In the genomic region with DNA sequence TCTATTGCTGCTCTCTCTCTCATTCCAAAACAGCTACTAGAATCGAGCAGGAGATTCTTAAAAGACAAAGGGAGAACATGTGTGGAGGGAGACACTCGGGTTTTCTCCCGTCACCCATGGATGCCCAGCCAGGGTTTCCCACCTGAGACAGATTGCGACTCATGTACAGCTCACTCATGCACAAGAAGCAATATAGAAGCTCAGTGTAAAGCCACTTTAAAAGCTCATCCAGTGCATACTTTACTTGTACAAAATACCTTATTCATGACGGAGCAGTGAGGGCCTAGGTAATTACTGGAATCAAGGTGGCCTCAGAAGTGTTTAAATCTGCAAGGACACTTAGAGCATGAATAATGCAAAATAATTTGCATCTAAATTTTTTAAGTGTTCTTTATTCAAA, we compare ENCODE assay signal across 14 mouse cellular contexts. TPM values are rescaled to one million over a fixed set of nuclear protein-coding genes. Genes with fewer than 3 reads are reported as not detected.
DNase-seq lines count a peak whose midpoint lies in the region; ATAC-seq and TF ChIP-seq lines count a peak whose summit lies in the region.
"Had no signal": no experiment of that assay in that cellular context is flagged by ENCODE, and none has a peak within 500 bp of the region (broad histone marks: within the 10 kb centered on the region; RNA-seq: fewer than 3 reads in every experiment).

No protein-coding gene starts in this region.

- no peak overlapping the region for H3K4me3 ChIP-seq in heart, embryonic 10.5 days
- H3K4me3 ChIP-seq in heart, adult 2 months = no peak overlapping the region
- no peak overlapping the region for H3K4me3 ChIP-seq in left cerebral cortex, adult 2 months
- no peak overlapping the region for H3K4me3 ChIP-seq in neural tube, embryonic 13.5 days
- H3K4me3 ChIP-seq: heart, embryonic 12.5 days; neural tube, embryonic 12.5 days had no signal

- TF ChIP-seq EP300 in heart, adult 2 months (IDR thresholded peaks at IDR 0.05; ENCODE audit: insufficient read depth, low read depth, low read length) = no peak

- no peaks in the 10 kb centered on the region for H3K27me3 ChIP-seq in heart, embryonic 10.5 days (ENCODE audit: insufficient read depth, poor library complexity, severe bottlenecking)
- no peaks in the 10 kb centered on the region for H3K27me3 ChIP-seq in heart, adult 2 months (ENCODE audit: control insufficient read depth, insufficient read depth, low read length)
- no peaks in the 10 kb centered on the region for H3K27me3 ChIP-seq in neural tube, embryonic 13.5 days
- H3K27me3 ChIP-seq: heart, embryonic 12.5 days; neural tube, embryonic 12.5 days had no signal

- no peaks in the 10 kb centered on the region for H3K9me3 ChIP-seq in heart, embryonic 10.5 days
- no peaks in the 10 kb centered on the region for H3K9me3 ChIP-seq in neural tube, embryonic 13.5 days
- H3K9me3 ChIP-seq: heart, embryonic 12.5 days; neural tube, embryonic 12.5 days had no signal

- no peak for DNase-seq in heart, embryonic 10.5 days (ENCODE audit: low spot score)
- DNase-seq in heart, adult 2 months = no peak
- no peak for DNase-seq in left cerebral cortex, adult 2 months (ENCODE audit: extremely low spot score in 1 of 2, low spot score in 2 of 2)
- DNase-seq in left cerebral cortex, adult 11 months (ENCODE audit: low spot score) = no peak
- no peak for DNase-seq in neural tube, embryonic 10.5 days (ENCODE audit: extremely low spot score, low spot score)
- no peak for DNase-seq in cerebellum, adult 8-10 months
- DNase-seq: adrenal gland, adult 2 months; cerebellum, adult 18-20 months; gastrocnemius, postnatal 14 days; midbrain, embryonic 14.5 days had no signal

- no peak overlapping the region for H3K4me2 ChIP-seq in neural tube, embryonic 13.5 days
- H3K4me2 ChIP-seq: heart, embryonic 12.5 days; neural tube, embryonic 12.5 days had no signal

- H3K4me1 ChIP-seq in heart, embryonic 10.5 days = peaks cover 15% of the 10 kb centered on the region
- peaks cover 6% of the 10 kb centered on the region for H3K4me1 ChIP-seq in heart, adult 2 months (ENCODE audit: control insufficient read depth, insufficient read depth, low read length)
- H3K4me1 ChIP-seq in neural tube, embryonic 13.5 days (replicated peaks) = peaks cover 45% of the 10 kb centered on the region

- H3K79me2 ChIP-seq in heart, adult 2 months (replicated peaks; ENCODE audit: control insufficient read depth, insufficient read depth, low read length) = no peaks in the 10 kb centered on the region

- 77% methylated on average over 5 of the region's 5 CpGs for WGBS in heart, embryonic 10.5 days
- 76% methylated on average over 5 of the region's 5 CpGs for WGBS in heart, adult 2 months
- 58% methylated on average over 5 of the region's 5 CpGs for WGBS in neural tube, embryonic 13.5 days

- 0 out of 2 replicates have a peak overlapping the region, but pooled peaks have one; percentile 11 for H3K27ac ChIP-seq in heart, embryonic 10.5 days
- no peak overlapping the region for H3K27ac ChIP-seq in heart, adult 2 months
- peak overlapping the region; percentile 58 for H3K27ac ChIP-seq in left cerebral cortex, adult 2 months
- 0 out of 2 replicates have a peak overlapping the region, but pooled peaks have one; percentile 7 for H3K27ac ChIP-seq in neural tube, embryonic 13.5 days (replicated peaks)
- H3K27ac ChIP-seq: neural tube, embryonic 12.5 days had no signal

- no peak for ATAC-seq in neural tube, embryonic 13.5 days (ENCODE audit: low read depth)
- ATAC-seq: intestine, postnatal 0 days had no signal

- intact Hi-C loops in heart, adult 2 months (cut with DNase I) = no loop called here
- intact Hi-C loops in left cerebral cortex, adult 2 months (cut with DNase I) = no loop called here

- H3K9ac ChIP-seq in heart, adult 2 months (ENCODE audit: low read depth, low read length) = no peak overlapping the region
- H3K9ac ChIP-seq in neural tube, embryonic 13.5 days = no peak overlapping the region
- H3K9ac ChIP-seq: heart, embryonic 12.5 days; neural tube, embryonic 12.5 days had no signal

- no peak for TF ChIP-seq POLR2A in heart, adult 2 months (IDR thresholded peaks at IDR 0.05; ENCODE audit: insufficient read depth, low read depth, low read length)

- TF ChIP-seq CTCF in heart, adult 2 months (IDR thresholded peaks at IDR 0.05) = no peak
- no peak for TF ChIP-seq CTCF in left cerebral cortex, adult 2 months (IDR thresholded peaks at IDR 0.05)

- no peaks in the 10 kb centered on the region for H3K36me3 ChIP-seq in heart, embryonic 10.5 days
- H3K36me3 ChIP-seq in heart, adult 2 months (ENCODE audit: control insufficient read depth, insufficient read depth, low read length) = peaks cover 10% of the 10 kb centered on the region
- no peaks in the 10 kb centered on the region for H3K36me3 ChIP-seq in neural tube, embryonic 13.5 days
- H3K36me3 ChIP-seq: heart, embryonic 12.5 days; neural tube, embryonic 12.5 days had no signal

RNA-seq across cellular contexts. Expression of gene Zeb2, which starts 45.9 kb away (rescaled TPM):
- polyA plus RNA-seq in heart, embryonic 10.5 days (2016; fragmentation: Nextera tagmentation; extraction: Ambion mirVana) = 22.8 and 25.1 TPM in 2 replicates
- total RNA-seq in heart, adult 2 months (2021) = 10 to 100 TPM; 46.7 to 50.0 TPM
- polyA plus RNA-seq in heart, adult 2 months (2012; rRNA removed) = 16.5 and 34.3 TPM in 2 replicates
- total RNA-seq in left cerebral cortex, adult 2 months (2021) = 100 to 1,000 TPM; 156 to 181 TPM
- polyA plus RNA-seq in neural tube, embryonic 13.5 days (2015; fragmentation: Nextera tagmentation; extraction: Ambion mirVana) = 48.9 and 55.7 TPM in 2 replicates
